Mouse (Mus musculus) liver, adult 10 weeks (tissue): ENCODE results near the gene 2310022A10Rik. TPM values are rescaled to one million over a fixed set of nuclear protein-coding genes. Genes with fewer than 3 reads are reported as not detected.

ENCODE experiments used
- polyA plus RNA-seq: library from polyadenylated mRNA; stranded (reverse); fragments of 350-450 nt; fragmentation: Illumina TruSeq; extraction: RNeasy Lipid Tissue Mini Kit (QIAGEN cat#74804); gene quantifications from one replicate; pipeline ENCODE4 v1.2.3, GENCODE M21; 2014; ENCODE audit warnings: low read depth, low replicate concordance

The 2310022A10Rik gene
- 2.3 TPM for polyA plus RNA-seq

GRCm38 (mm10) chr7:27552931-27553513 is at the start of gene 2310022A10Rik, which contains the start of gene Pld3:
2310022A10Rik (plus strand) TSS chr7:27553233.
Pld3 (minus strand) TSS chr7:27553218.

GRCm38 (mm10) chr7:27522967-27523366 is 30.1 kb upstream of the 2310022A10Rik start, which contains the start of gene Hipk4:
Hipk4 (plus strand) TSS chr7:27523267.

GRCm38 (mm10) chr7:27591266-27592216 is 38.5 kb downstream of the 2310022A10Rik start, which contains the start of gene Akt2:
Akt2 (plus strand) TSS chr7:27591552.

Other genes starting within 250 kb of the 2310022A10Rik start
- gene Ltbp4, start 215.5 kb upstream of the 2310022A10Rik start, polyA plus RNA-seq = 0.74 TPM
- 0.66 TPM for gene Shkbp1, start 197.2 kb upstream of the 2310022A10Rik start, polyA plus RNA-seq
- not detected for gene Gm20479, start 195.8 kb upstream of the 2310022A10Rik start, polyA plus RNA-seq
- not detected for gene Sptbn4, start 105.5 kb upstream of the 2310022A10Rik start, polyA plus RNA-seq
- gene Blvrb, start 105.3 kb upstream of the 2310022A10Rik start, polyA plus RNA-seq = 6.6 TPM
- gene Sertad3, start 79.5 kb upstream of the 2310022A10Rik start, polyA plus RNA-seq = 1.2 TPM
- 0.56 TPM for gene Sertad1, start 66.3 kb upstream of the 2310022A10Rik start, polyA plus RNA-seq
- not detected for gene Prx, start 53.9 kb upstream of the 2310022A10Rik start, polyA plus RNA-seq
- gene Hipk4, start 30.0 kb upstream of the 2310022A10Rik start, polyA plus RNA-seq = not detected
- 0.58 TPM for gene Pld3, start within 50 bp of the 2310022A10Rik start, polyA plus RNA-seq
- 14.8 TPM for gene Akt2, start 38.3 kb downstream of the 2310022A10Rik start, polyA plus RNA-seq
- gene Ttc9b, start 100.7 kb downstream of the 2310022A10Rik start, polyA plus RNA-seq = not detected
- 1.0 TPM for gene Map3k10, start 121.4 kb downstream of the 2310022A10Rik start, polyA plus RNA-seq
- gene Zfp607b, start 136.1 kb downstream of the 2310022A10Rik start, polyA plus RNA-seq = 0.42 TPM
- 8.8 TPM for gene Zfp60, start 178.2 kb downstream of the 2310022A10Rik start, polyA plus RNA-seq